In the genomic region with DNA sequence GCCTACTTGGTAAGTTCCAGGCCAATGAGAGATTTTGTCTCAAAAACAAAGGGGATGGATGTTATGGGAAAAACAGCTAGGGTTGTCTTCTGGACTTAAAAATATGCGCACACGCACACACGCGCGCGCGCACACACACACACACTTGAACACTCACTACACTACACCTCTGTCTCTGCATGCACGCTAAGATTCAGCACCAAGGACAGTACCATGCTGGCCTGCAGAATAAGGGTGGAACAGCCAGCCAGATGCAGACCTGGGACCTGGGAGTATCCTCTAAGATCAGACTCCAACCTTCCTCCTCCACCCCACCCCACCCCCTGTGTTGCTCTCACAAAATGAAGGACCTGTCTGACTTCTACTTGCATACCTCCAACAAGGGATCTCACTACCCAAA, we compare ENCODE assay signal across 9 mouse cellular contexts.
DNase-seq lines count a peak whose midpoint lies in the region; ATAC-seq lines count a peak whose summit lies in the region.
"Had no signal": no experiment of that assay in that cellular context is flagged by ENCODE, and none has a peak within 500 bp of the region (broad histone marks: within the 10 kb centered on the region; RNA-seq: fewer than 3 reads in every experiment).

No protein-coding gene starts in this region.

- H3K27ac ChIP-seq in heart, embryonic 10.5 days = no peak overlapping the region
- no peak overlapping the region for H3K27ac ChIP-seq in heart, embryonic 12.5 days (ENCODE audit: poor library complexity, severe bottlenecking)
- H3K27ac ChIP-seq: hindbrain, embryonic 15.5 days had no signal

- no peaks in the 10 kb centered on the region for H3K9me3 ChIP-seq in heart, embryonic 10.5 days
- no peaks in the 10 kb centered on the region for H3K9me3 ChIP-seq in heart, embryonic 12.5 days (replicated peaks)
- H3K9me3 ChIP-seq: hindbrain, embryonic 15.5 days had no signal

- H3K4me3 ChIP-seq in heart, embryonic 10.5 days = no peak overlapping the region
- no peak overlapping the region for H3K4me3 ChIP-seq in heart, embryonic 12.5 days
- H3K4me3 ChIP-seq: hindbrain, embryonic 15.5 days had no signal

- DNase-seq in heart, embryonic 10.5 days (ENCODE audit: low spot score) = peak; percentile 87
- peak; percentile 44 for DNase-seq in urinary bladder, postnatal 14 days (ENCODE audit: low spot score)
- DNase-seq in urinary bladder, adult 2 months (ENCODE audit: low spot score) = no peak
- peak; percentile 58 to 74 for DNase-seq in kidney, postnatal 25 days
- peak; percentile 65 for DNase-seq in thymus, postnatal 4 days
- DNase-seq in layer of hippocampus, postnatal 25 days (ENCODE audit: extremely low spot score in 1 of 2, low spot score in 1 of 2) = no peak
- no peak for DNase-seq in cerebellum, adult 8-10 months

- peaks cover 4% of the 10 kb centered on the region; the same call in 1 of the 2 replicates for H3K27me3 ChIP-seq in heart, embryonic 10.5 days (ENCODE audit: insufficient read depth, poor library complexity, severe bottlenecking)
- no peaks in the 10 kb centered on the region for H3K27me3 ChIP-seq in heart, embryonic 12.5 days (replicated peaks)

- no peak overlapping the region for H3K4me2 ChIP-seq in heart, embryonic 12.5 days
- H3K4me2 ChIP-seq: hindbrain, embryonic 15.5 days had no signal

- no peak for ATAC-seq in heart, embryonic 12.5 days (ENCODE audit: insufficient number of reproducible peaks, low FRiP score)

- H3K4me1 ChIP-seq in heart, embryonic 10.5 days = no peaks in the 10 kb centered on the region
- H3K4me1 ChIP-seq in heart, embryonic 12.5 days (replicated peaks) = no peaks in the 10 kb centered on the region

- no peak overlapping the region for H3K9ac ChIP-seq in heart, embryonic 12.5 days
- H3K9ac ChIP-seq: hindbrain, embryonic 15.5 days had no signal

- no peaks in the 10 kb centered on the region for H3K36me3 ChIP-seq in heart, embryonic 10.5 days
- no peaks in the 10 kb centered on the region for H3K36me3 ChIP-seq in heart, embryonic 12.5 days
- H3K36me3 ChIP-seq: hindbrain, embryonic 15.5 days had no signal

- 67% methylated on average over 8 of the region's 8 CpGs for WGBS in heart, embryonic 10.5 days
- WGBS in heart, embryonic 12.5 days = 60% methylated on average over 8 of the region's 8 CpGs

Comparison
In these comparisons a context has a peak if more than half of its experiments do, and no peak if none do; other contexts are left out.
1. DNase-seq: peak in heart, embryonic 10.5 days (single experiment), urinary bladder, postnatal 14 days (single experiment), kidney, postnatal 25 days (2 of 2) and thymus, postnatal 4 days (single experiment); none in urinary bladder, adult 2 months (single experiment), layer of hippocampus, postnatal 25 days (0 of 2) and cerebellum, adult 8-10 months (single experiment).